Mouse (Mus musculus) thymus, postnatal 0 days (tissue): ENCODE measurements around the gene Utf1. TPM values are rescaled to one million over a fixed set of nuclear protein-coding genes. Genes with fewer than 3 reads are reported as not detected.

ENCODE experiments used
- DNase-seq: peaks from one replicate; pipeline ENCODE4 v3.0.0-alpha.2; 2015; ENCODE audit warnings: low spot score
- polyA plus RNA-seq: library from polyadenylated mRNA; unstranded; fragments of >200 nt; fragmentation: Nextera tagmentation; extraction: Ambion mirVana; gene quantifications from 2 replicates; pipeline ENCODE4 v1.2.1, GENCODE M21; 2015

The Utf1 gene
- 8.7 and 8.9 TPM in 2 replicates for polyA plus RNA-seq

DNA sequence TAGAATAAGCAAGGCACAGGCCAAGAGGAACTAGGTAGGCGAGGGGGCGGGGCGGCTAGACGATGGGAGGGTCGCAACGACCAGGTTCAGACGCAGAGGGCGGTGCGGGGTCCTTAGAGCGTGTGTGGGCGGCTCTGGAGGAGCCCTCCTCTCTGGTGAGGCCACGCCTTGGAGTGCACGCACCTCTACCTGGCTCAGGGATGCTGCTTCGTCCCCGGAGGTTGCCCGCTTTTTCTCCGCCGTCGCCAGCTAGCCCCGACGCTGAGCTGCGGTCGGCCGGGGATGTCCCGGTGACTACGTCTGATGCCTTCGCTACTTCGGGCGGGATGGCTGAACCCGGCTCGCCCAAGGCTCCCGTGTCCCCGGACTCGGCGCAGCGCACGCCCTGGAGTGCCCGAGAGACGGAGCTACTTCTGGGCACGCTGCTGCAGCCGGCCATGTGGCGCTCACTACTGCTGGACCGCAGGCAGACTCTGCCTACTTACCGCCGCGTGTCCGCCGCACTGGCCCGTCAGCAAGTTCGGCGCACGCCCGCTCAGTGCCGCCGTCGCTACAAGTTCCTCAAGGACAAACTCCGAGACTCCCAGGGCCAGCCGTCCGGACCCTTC lies at the start of gene Utf1:
Gene Utf1, plus strand, starts transcription at position 116 of the 608 bp plus-strand sequence.
- DNase-seq, result no peak

DNA sequence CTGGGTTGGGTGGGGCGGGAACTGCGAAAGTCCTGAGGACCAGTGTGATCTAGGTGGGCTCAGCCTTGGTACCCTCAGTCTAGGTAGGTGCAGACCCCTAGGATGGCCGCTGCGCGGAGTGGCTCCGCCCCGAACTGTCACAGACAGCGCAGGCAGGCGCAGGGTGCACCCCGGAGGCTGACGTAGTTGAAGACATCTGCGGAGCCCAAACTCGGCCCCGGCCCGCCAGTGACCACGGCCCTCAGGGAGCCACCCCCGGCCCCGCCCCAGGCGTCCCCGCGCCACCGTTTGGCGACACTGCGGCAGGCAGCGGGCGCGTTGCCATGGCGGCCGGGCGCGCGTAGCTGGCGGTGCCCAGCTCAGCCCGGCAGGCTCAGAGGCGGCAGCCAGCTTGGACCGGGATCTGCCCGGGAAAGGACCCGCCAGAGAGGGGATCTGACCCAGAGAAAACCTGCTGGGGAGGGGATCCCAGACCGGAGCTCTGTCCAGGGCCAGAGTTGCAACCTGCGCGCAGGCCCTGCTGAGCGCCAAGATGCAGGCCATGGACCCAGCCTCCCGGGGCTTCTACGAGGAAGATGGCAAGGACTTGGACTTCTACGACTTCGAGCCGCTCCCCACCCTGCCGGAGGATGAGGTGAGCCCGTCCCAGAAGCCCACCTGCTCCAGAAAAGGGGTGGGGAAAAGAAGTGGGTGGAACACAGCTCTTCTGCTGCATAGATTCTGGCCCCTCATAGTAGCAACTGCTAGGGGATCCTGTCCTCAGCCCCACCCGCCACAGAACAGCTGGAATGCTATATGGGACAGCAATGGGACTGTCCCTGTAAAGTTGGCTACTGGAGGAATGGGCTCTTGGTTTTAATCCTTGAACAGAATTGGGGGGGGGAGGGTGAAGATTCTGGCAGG lies 48.7 kb upstream of the Utf1 start, which contains the start of gene Kndc1:
Gene Kndc1, plus strand, starts transcription at position 42 of the 903 bp plus-strand sequence.
- no peak for DNase-seq

DNA sequence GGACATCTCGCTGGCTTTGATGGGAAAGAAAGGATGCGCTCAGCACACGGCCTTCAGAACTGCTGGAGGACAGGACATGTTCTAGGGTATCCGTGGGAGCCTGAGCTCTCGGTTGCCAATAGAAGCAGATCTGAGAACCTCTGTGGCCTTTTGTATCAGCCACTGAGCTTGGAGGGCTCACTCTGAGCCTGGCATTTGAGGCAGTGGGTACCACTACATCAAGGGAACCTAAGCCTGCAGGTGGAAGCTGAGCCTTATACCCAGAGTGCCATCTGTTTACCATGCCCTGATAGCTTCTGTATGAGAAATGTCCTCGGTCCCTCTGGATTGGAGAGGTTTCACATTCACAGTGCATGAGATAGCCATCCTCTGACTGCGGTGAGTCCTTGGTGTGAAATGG lies 47.3 kb upstream of the Utf1 start:
- DNase-seq, result no peak

DNA sequence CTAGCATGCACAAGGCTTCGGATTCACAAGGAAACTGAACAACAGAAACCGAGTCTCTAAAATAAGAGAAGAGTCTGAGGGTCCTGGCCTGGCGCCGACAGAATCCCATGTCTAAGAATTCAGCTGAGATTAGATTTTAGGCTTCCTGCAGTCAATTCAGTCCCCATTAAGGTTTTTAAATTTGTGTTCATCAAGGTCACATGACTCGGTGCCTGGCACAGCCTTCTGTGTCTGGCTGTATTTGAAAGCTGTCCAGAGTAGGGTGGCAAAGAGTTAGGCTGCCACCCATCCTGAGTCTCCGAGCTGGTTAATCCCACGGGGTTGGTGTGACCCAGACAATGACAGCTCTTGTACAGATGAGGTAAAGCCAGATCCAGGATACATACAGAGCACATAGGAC lies 46.8 kb upstream of the Utf1 start:
- no peak for DNase-seq

DNA sequence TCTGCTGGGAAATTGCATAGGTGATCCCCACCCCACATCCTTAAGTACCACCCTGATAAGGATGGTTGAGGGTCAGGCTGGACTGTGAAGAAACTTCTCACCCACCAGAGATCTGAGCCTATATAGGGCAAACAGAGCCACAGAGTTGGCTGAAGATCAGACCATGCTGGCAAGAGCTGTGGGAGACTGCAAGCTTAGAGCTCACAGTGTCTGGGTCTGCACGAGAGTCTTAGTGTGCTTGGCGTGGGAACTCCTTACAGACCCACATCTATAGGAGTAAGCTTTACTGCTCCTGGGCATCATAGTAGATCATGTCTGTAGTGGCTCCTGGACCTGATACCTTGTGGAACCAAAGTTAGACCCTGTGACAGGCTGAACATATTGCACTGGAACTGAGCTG lies 45.0 kb upstream of the Utf1 start:
- DNase-seq, result no peak

DNA sequence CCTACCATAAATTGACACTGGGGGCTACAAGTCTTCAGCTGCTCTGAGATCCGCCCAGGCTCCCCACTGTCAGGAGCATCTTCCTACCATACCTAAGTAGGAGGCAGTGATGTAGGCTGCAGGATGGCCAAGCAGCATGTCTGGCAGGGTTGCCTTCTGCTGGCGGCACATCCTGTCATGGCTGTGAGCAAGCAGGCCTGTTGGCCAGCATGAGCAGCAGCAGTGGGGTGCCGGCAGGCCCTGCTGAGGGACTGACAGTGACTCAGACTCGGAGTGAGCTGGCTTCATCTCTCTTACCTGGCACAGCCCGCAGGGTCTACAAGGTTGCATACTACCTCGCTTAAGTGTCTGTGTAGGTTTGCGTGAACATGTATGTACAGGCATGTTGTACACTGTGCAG lies 44.1 kb upstream of the Utf1 start:
- DNase-seq, result no peak

DNA sequence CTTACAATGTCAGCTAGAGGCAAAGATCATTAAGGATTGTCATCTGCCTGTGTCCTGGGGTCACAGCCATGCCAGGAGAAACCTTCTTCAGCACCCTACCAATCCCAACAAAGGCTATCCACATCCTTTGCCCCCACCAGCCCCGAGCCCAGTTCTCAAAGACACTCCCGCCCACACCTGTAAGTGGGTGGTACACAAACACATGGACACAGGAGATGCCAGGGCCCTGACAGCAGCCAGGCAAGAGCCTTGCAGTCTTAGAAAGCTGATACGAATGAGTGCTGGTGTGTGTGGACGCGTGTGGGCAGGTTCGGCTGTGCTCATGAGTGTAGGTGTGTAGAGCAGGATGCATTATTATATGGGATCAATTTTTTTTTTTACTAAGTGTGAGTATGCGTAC lies 43.1 kb upstream of the Utf1 start:
- no peak for DNase-seq

DNA sequence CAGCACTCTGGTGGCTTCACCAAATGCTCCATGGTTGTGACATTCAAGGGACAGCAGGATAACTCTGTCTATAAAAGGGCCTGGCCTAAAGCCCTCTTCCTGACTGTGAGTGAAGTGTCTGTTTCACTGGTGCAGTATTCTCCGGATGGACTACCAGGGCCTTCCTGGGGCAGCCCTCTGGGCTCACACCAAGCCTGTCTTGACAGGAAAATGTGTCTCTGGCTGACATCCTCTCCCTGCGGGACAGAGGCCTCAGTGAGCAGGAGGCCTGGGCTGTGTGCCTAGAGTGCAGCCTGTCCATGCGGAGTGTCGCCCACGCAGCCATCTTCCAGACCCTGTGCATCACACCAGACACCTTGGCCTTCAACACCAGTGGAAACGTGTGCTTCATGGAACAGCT lies 42.7 kb upstream of the Utf1 start:
- no peak for DNase-seq

DNA sequence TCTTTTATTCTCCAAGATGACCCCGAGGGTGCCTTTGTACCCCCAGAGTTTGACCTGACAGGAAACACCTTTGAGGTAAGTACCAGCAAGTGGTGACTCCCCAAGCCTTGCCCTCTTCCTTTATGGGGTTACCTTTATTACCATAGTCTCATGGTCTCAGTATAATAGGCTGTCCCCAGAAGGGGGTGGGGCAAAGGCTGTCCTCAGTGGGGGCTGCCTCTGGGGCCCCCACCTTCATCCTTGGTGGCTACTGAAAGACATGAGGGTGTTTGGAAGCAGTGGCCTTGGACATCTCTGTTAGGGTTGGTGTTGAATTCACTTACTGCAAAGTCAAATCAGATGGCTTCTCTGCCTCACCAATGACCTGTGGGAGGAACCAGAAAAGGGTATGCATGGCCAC lies 41.6 kb upstream of the Utf1 start:
- no peak for DNase-seq

DNA sequence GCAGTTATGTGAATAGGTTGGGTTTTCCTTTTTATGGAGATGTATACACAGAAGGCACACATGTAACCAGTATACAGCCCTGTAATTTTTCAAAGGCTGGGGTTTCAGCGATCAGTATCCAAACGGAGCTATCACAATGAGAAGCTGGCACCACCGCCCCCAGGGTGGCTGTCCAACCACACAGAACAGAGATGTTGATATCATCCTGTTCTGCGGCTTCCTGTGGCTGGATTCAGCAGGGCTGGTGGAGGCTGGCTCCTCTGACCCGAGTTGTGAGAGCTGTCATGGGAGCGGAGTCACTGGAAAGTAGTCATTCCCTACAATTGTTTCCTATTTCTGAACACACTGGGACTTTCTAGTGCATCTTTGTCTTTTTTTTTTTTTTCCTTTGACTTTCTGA lies 38.3 kb upstream of the Utf1 start:
- DNase-seq, result no peak

DNA sequence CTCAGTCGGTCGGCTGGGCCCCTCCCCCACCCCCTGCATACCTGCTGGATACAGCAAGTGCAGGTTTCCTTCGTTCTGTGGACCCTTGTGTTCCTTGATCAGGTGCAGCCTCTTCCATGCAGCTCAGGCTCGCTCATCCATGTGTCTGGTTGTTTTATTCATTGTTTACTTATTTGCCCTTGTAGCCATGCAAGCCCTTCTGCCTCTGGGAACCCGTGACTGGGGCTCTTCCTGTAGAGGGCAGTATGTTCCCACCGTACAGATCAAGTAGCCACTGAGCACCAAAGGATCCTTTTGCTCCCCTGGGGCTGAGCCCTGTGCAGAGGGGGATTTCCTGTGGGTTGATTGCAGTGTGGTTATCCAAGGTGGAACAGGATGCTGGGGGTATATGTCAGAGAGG lies 37.9 kb upstream of the Utf1 start:
- peak; percentile 68 for DNase-seq

DNA sequence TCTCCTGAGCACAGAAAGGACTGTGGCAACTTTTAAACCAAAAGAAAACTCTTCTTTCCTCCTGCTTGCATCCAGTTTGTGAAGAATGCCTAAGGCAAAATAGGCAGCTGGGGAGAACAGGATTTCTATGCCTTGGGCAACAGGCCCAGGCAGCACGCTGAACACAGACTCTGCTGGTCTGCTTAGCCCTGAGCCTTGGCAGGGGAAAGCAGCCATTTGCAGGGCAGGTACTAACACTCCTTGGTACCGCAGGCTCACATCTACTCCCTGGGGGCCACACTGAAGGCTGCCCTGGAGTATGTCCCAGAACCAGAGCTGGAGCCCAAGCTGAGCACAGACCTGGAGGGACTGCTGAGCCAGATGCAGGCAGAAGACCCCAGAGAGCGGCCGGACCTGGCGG lies 35.4 kb upstream of the Utf1 start:
- DNase-seq, result no peak

DNA sequence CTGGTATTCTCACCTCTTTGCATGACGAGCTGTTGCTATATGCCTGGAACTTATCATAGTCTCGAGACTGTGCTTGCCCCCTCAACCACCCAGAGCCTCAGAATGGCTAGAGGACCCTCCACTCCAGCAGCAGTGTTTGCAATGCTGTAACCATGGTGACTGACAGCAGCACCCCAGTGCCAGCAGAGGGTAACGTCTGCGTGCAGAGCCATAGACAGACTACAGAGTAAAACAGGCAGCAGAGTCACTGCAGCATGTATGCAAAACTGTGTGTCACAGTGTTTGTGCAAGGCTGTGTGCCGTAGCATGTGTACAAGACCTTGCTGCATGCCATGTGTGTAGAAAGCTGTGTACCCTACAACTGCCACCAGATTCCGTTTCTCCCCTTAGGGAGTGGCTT lies 34.1 kb upstream of the Utf1 start:
- no peak for DNase-seq

DNA sequence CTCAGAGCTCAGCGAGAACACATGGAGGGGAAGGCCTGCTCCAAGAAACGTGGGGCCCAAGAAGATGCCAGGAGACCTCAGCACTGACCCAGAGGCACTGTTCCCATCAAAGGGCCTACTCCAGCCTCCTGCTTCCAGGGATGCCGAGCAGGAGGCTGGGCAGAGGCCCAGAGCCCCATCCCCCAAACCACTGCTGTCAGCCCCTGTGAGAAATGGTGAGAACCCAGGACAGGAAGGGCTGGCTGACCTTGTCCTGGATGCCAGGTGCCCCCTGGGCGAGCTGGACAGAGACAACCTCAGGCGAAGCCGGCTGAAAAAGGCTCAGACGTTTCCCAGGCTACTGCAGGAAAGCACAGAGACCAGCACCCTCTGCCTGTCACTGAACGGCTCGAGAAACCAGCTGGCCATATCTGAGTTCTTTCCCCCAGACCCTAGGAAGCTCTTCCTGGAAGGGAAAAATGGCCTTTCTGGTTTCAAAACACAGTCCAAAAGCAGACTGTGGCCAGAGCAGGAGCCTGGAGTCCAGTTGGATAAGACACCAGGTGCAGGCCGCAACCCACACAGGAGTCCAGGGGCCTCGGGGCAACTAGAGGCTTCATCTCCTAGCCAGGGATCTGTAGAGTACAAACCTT lies 33.3 kb upstream of the Utf1 start:
- DNase-seq, result no peak

DNA sequence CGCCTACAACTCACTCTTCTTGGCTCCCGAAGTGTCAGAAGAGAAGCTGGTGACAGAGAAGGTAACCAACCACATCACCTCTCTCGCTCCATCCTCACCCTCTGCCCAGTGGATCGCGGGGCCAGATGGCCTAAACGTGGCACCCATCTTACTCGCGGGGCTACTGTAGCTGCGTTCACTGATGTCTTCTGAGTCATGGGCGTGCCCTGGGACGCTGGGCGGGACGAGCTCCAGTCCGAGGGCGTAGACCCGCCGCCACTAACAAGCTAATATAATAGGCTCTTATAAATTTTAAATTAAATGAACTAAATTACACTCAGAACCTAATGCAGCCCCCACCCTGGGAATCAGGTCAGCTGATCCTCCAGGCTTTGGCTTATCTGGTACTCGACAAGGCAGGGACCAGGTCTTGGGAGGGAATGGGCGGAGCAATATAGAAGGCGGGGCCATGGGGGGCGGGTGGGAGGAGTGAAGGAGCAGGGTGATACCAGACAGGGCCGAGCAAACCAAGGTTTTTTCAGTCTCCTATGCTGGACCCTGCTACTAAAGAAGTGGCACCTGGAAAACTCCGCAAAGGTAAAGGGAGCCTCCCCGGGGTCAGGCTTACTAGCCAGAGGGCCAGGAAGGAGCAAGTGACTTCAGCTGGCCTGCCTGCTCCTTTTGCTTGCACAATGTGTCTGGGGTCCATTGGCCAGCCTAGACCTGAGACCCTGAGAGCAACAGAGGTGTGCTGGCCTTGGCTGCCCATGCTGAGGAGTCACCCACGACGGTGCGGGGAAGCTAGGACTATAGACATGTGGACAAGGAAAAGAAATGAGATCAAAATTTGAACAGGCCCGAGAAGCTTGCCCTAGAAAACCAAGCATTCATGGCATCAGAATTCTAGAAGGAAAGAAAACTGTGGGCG lies 29.2 kb upstream of the Utf1 start:
- DNase-seq, result peak; percentile 10

DNA sequence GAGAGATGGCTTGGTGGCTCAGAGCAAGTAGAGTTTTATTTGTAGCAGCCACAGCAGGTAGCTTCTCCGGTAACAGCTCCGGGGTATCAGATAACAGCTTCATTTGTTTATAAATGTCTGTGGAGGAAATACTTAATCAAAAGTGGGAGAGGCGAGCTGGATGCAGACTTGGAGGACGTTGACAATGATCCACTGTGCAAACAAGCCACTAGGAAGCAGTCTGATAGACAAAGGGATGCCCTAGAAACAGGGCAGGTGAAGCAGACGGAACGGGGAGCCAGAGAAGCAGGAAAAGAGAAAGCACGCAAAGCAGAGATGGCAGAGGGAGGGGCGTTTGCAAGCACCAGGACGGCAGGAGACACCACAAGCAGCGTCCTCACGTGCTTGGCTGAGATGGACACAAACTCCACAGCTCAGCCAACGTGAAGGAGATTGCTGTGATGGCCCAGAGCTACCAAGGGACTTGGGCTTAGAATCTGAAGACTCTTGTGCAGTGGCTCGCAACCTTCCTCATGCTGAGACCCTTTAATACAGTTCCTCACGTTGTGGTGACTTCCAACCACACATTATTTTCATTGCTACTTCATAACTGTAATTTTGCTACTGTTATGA lies 27.8 kb upstream of the Utf1 start:
- DNase-seq, result no peak

DNA sequence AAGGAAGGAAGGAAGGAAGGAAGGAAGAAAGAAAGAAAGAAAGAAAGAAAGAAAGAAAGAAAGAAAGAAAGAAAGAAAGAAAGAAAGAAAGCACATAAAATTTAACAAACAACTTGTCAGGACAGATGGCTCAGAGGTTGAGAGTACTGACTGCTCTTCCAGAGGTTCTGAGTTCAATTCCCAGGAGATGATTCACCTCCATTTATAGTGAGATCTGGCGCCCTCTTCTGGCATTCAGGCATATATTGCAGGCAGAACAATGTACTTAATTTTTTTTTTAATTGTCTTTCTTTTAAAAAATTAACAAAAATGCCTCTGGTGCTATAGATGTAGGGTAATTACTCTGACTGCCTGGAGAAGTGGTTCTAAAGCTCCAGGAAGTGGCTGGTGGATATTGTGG lies 27.2 kb upstream of the Utf1 start:
- peak; percentile 37 for DNase-seq

DNA sequence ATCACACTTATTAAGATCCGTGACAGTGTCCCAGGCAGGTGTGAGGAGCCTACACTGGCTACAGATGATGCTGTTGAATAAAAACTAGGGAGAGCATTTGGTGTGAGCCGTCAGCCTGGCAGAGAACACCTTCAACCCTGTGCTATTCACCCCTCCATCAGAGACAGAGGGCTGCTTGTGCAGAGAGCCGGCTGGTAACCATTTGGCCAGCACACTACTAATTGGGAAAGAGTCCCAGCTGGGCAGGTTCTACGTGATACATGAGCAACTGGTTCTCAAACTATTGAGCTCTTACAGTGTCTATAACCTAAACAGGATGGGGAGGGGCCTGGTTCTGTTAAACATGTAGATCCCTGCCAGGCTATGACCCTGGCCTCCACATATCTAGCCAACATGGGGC lies 25.3 kb upstream of the Utf1 start:
- DNase-seq, result no peak

DNA sequence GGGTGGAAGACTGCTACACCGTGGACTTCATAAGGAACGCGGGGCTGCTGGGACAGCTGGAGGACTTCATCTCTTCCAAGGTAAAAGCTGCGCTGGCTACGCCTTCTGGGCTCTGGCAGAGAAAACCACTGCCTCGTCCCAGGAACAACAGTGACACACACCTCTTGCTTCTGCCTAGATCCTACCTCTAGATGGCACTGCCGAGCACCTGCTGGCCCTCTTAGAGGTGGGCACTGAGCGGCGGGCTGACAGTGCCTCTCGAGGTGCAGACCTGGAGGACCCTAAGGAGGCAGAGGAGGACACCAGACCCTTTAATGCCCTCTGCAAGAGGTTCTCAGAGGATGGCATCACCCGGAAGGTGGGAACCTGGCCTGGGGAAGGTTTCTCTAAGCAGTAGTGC lies 12.9 kb upstream of the Utf1 start:
- peak; percentile 59 for DNase-seq

DNA sequence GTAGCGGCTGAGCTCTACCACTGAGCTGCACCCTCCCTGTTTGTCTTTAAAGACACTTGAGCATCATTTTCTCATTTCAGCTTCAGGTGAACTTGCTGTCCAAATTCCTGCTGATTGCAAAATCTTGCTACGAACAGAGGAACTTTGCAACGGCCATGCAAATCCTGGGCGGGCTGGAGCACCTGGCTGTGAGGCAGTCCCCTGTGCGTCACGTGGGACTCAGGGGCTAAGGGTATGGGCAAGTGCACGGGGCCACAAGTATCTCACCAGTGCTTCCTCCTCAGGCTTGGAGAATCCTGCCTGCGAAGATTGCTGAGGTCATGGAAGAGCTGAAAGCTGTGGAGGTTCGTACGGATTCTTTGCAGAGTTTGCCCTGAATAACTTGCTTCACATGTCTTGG lies 6.9 kb upstream of the Utf1 start:
- no peak for DNase-seq

DNA sequence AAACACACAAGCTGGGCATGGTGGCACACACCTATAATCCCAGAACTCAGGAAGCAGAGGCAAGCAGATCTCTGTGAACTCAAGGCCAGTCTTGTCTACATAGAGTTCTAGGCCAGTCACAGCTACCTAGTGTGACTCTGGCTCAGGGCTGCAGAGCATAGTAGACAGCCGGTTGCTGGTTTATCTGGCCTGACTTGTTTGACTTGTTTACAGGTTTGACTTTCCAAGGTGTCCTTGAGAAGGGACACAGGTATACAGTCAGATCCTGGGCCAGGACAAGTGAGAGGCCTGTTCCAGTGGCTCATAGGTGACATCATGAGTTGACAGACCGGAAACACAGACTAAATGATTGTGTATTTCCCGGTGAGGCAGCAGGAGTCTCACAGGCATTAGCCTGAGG lies 6.5 kb upstream of the Utf1 start:
- no peak for DNase-seq
